Mouse (Mus musculus) thymus, adult 2 months (tissue): Measurements from ENCODE around the gene Gm49388. TPM values are rescaled to one million over a fixed set of nuclear protein-coding genes. Genes with fewer than 3 reads are reported as not detected.

Experiments used
- DNase-seq: peaks from one replicate; pipeline ENCODE4 v3.0.0; 2021
- H3K27ac ChIP-seq: fragments of 200-500 bp; 2 replicates; pipeline ENCODE4 v1.5.1; 2012; ENCODE audit warnings: low read length, control low read depth; ENCODE audit not compliant: control insufficient read depth, insufficient read depth
- H3K27me3 ChIP-seq: fragments of 200-500 bp; 2 replicates; pipeline ENCODE4 v1.6.1; 2012; ENCODE audit warnings: mild to moderate bottlenecking, low read length, moderate library complexity, mixed read lengths; ENCODE audit not compliant: control insufficient read depth, insufficient read depth
- H3K36me3 ChIP-seq: fragments of 200-500 bp; 2 replicates; pipeline ENCODE4 v1.6.1; 2012; ENCODE audit warnings: mild to moderate bottlenecking, low read length, moderate library complexity; ENCODE audit not compliant: control insufficient read depth, insufficient read depth
- H3K4me1 ChIP-seq: fragments of 200-500 bp; replicated peaks from 2 replicates; pipeline ENCODE4 v1.6.1; 2012; ENCODE audit warnings: low read length; ENCODE audit not compliant: control insufficient read depth, insufficient read depth
- H3K4me3 ChIP-seq: fragments of 200-500 bp; 2 replicates; pipeline ENCODE4 v1.5.1; 2012; ENCODE audit warnings: mild to moderate bottlenecking, low read length, control low read depth, moderate library complexity; ENCODE audit not compliant: control insufficient read depth, insufficient read depth
- CTCF ChIP-seq: fragments of 200-500 bp; IDR thresholded peaks from 2 replicates; pipeline ENCODE4 v1.5.1; 2012; ENCODE audit warnings: mild to moderate bottlenecking, control low read depth, low read length, moderate library complexity, borderline replicate concordance; ENCODE audit not compliant: control insufficient read depth, poor library complexity, insufficient read depth; ENCODE audit errors: extremely low read depth
- POLR2A ChIP-seq: fragments of 200-500 bp; IDR thresholded peaks from 2 replicates; pipeline ENCODE4 v1.6.1; 2012; ENCODE audit warnings: mild to moderate bottlenecking, low read length, control low read depth, moderate library complexity; ENCODE audit not compliant: control insufficient read depth, poor library complexity, insufficient read depth; ENCODE audit errors: extremely low read depth
- WGBS: fragments of 180-500 bp; shearing (Covaris S2); methylation state at CpG from one replicate; pipeline ENCODE4 v1.1.7; 2018; 5-methylcytosine and 5-hydroxymethylcytosine counted together
- polyA plus RNA-seq: library from polyadenylated mRNA; depleted of rRNA; stranded (reverse); fragments of >200 nt; gene quantifications from 2 replicates; pipeline ENCODE4 v1.2.3, GENCODE M21; 2012; rRNA removed

Gene Gm49388
- polyA plus RNA-seq, 1 experiment: not detected

- Histone ChIP-seq H3K4me1 (no peaks in the 10 kb centered on the region), H3K4me3 (no peak overlapping the region), H3K27me3 (no peaks in the 10 kb centered on the region), H3K36me3 (peaks cover 4% of the 10 kb centered on the region; the same call in 1 of the 2 replicates), H3K27ac (no peak overlapping the region)
- DNase-seq: no peak
- WGBS: 86% methylated on average over 6 of the region's 6 CpGs
- TF ChIP-seq POLR2A (no peak), CTCF (no peak)
Observed at GRCm38 (mm10) chr7:127849973-127850875, 64.8 kb downstream of the Gm49388 start.

- H3K27me3 ChIP-seq: no peaks in the 10 kb centered on the region
- DNase-seq: no peak
- WGBS: 66% methylated on average over 5 of the region's 5 CpGs
- H3K36me3 ChIP-seq: peaks cover 4% of the 10 kb centered on the region; the same call in 1 of the 2 replicates
- no peak overlapping the region for H3K4me3 ChIP-seq
- H3K4me1 ChIP-seq: no peaks in the 10 kb centered on the region
- TF ChIP-seq CTCF (no peak), POLR2A (no peak)
- no peak overlapping the region for H3K27ac ChIP-seq
Observed at GRCm38 (mm10) chr7:127850906-127851305, 65.5 kb downstream of the Gm49388 start.

Other genes with a start within 250 kb of the Gm49388 start
- gene Tmem265, start 224.2 kb upstream of the Gm49388 start, polyA plus RNA-seq: 12.5 and 12.8 TPM in 2 replicates
- 193 and 202 TPM in 2 replicates for gene Phkg2, start 212.3 kb upstream of the Gm49388 start, polyA plus RNA-seq
- gene Ccdc189, start 197.0 kb upstream of the Gm49388 start, polyA plus RNA-seq: 1.5 and 2.9 TPM in 2 replicates
- 65.9 and 67.4 TPM in 2 replicates for gene Rnf40, start 196.8 kb upstream of the Gm49388 start, polyA plus RNA-seq
- gene Zfp629, start 169.8 kb upstream of the Gm49388 start, polyA plus RNA-seq: 27.7 and 33.1 TPM in 2 replicates
- 61.2 and 76.1 TPM in 2 replicates for gene Bcl7c, start 76.7 kb upstream of the Gm49388 start, polyA plus RNA-seq
- gene Ctf1, start 72.9 kb upstream of the Gm49388 start, polyA plus RNA-seq: 15.8 and 16.3 TPM in 2 replicates
- gene Ctf2, start 53.4 kb upstream of the Gm49388 start, polyA plus RNA-seq: not detected in 2 replicates
- gene Fbxl19, start 41.1 kb upstream of the Gm49388 start, polyA plus RNA-seq: 38.9 and 43.7 TPM in 2 replicates
- gene Orai3, start 15.8 kb upstream of the Gm49388 start, polyA plus RNA-seq: 23.8 and 27.0 TPM in 2 replicates
- gene Setd1a, start 8.9 kb upstream of the Gm49388 start, polyA plus RNA-seq: 29.9 and 36.7 TPM in 2 replicates
- gene Hsd3b7, start 15.0 kb downstream of the Gm49388 start, polyA plus RNA-seq: 25.9 and 30.1 TPM in 2 replicates
- gene Stx4a, start 38.7 kb downstream of the Gm49388 start, polyA plus RNA-seq: 76.1 and 93.3 TPM in 2 replicates
- gene Stx1b, start 38.9 kb downstream of the Gm49388 start, polyA plus RNA-seq: 3.4 and 4.2 TPM in 2 replicates
- gene Zfp646, start 90.6 kb downstream of the Gm49388 start, polyA plus RNA-seq: 61.3 and 64.2 TPM in 2 replicates
- 23.9 and 34.9 TPM in 2 replicates for gene Zfp668, start 91.2 kb downstream of the Gm49388 start, polyA plus RNA-seq
- gene Prss53, start 105.4 kb downstream of the Gm49388 start, polyA plus RNA-seq: 2.0 and 2.5 TPM in 2 replicates
- gene Gm21974, start 109.8 kb downstream of the Gm49388 start, polyA plus RNA-seq: not detected in 2 replicates
- gene Vkorc1, start 110.0 kb downstream of the Gm49388 start, polyA plus RNA-seq: 56.9 and 75.1 TPM in 2 replicates
- gene Bckdk, start 118.5 kb downstream of the Gm49388 start, polyA plus RNA-seq: 94.9 and 103 TPM in 2 replicates
- 25.5 and 29.4 TPM in 2 replicates for gene Kat8, start 126.9 kb downstream of the Gm49388 start, polyA plus RNA-seq
- gene Prss8, start 144.5 kb downstream of the Gm49388 start, polyA plus RNA-seq: 5.4 and 6.9 TPM in 2 replicates
- 10.3 and 15.8 TPM in 2 replicates for gene Prss36, start 161.1 kb downstream of the Gm49388 start, polyA plus RNA-seq
- gene Fus, start 181.8 kb downstream of the Gm49388 start, polyA plus RNA-seq: 478 and 527 TPM in 2 replicates
- gene Pycard, start 208.3 kb downstream of the Gm49388 start, polyA plus RNA-seq: 420 and 521 TPM in 2 replicates
- 1.4 and 13.4 TPM in 2 replicates for gene Trim72, start 218.3 kb downstream of the Gm49388 start, polyA plus RNA-seq